Mouse (Mus musculus): ENCODE data around the gene Yif1b.
"Not testable (repeated sequence)": the region's sequence is repeated elsewhere in the genome, so short reads cannot be mapped to it uniquely, and the experiment has no call there.

Gene Yif1b

DNA sequence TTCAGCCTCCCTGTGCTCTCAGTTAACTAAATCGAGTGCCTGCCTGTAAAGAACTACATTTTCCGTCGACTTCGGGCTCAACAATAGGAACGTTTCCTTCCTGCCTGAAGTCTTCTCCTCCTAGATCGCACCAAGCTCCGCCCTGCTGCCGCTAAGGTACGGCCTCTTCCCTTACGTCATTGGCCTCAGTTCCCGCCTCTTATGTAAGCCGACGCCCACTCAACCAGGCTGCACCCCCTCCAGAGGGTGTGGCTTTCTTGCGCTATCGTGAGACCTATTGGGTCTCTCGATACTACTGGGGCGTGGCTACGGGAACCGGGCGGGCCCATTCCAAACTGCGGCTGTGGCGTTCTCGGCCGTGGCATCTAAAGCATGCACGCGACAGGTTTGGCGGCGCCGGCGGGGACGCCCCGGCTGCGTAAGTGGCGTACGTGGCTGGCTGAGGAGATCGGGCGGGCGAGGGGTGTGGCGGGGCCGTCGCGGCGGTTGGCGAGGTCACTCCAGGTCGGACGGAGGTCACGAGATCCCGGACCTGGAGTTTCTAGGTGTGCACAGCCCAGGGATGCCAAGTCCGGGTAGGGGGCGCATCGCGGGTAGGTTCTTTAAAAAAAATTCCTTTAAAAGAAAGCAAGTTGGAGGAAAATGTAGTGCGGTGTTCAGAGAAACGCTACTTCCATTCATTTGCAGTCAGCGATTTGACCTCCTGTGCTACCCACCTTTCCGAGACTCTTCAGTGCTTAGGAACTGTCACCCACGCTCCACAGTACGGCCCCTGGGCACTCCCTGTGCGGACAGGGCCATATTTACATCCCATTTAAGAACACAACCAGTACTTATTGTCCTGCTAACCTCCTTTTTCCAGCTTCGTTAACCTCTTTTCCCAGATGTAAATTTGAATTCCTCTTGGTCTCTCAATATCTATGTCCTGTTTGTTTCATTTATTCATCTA is at the start of gene Yif1b:
Gene Yif1b (plus strand): TSS at position 311 of the 949 bp plus-strand sequence.
- peak; percentile 98 for DNase-seq (ENCODE audit: low read depth, low spot score)

DNA sequence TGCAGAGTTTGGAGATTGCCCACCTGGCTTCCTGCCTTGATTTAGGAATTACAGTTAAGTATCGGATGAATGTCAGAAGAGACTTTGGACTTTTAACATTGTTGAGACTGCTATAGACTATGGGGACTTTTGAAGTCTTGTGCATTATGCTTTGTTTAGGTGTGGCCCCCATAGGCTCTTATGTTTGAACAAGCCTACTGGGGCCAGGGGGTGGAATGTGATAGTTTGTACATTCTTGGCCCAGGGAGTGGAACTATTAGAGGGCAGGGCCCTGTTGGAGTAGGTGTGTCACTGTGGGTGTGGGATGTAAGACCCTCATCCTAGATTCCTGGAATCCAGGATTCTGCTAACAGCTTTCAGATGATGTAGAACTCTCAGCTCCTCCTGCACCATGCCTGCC is 43.9 kb upstream of the Yif1b start:
- not testable (repeated sequence) for DNase-seq (ENCODE audit: low read depth, low spot score)

- DNase-seq (ENCODE audit: low read depth, low spot score) = no peak
These were observed 35.6 kb upstream of the Yif1b start for GRCm38 (mm10) chr7:29202577-29202976.

DNA sequence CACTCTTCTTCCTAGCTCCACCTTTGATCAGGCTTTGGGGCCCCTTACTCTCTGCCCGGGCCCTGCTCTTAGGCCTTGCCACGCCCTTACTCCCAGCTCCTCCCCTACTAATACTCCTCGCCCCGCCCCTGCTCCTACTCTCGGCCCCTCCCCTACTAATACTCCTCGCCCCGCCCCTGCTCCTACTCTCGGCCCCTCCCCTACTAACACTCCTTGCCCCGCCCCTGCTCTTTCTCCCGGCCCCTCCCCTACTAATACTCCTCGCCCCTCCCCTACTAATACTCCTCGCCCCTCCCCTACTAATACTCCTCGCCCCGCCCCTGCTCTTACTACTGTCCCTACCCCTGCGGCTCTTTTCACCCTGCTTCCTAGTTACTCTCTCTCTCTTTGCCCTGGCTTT is 27.1 kb upstream of the Yif1b start:
- peak; percentile 17 for DNase-seq (ENCODE audit: low read depth, low spot score)

DNA sequence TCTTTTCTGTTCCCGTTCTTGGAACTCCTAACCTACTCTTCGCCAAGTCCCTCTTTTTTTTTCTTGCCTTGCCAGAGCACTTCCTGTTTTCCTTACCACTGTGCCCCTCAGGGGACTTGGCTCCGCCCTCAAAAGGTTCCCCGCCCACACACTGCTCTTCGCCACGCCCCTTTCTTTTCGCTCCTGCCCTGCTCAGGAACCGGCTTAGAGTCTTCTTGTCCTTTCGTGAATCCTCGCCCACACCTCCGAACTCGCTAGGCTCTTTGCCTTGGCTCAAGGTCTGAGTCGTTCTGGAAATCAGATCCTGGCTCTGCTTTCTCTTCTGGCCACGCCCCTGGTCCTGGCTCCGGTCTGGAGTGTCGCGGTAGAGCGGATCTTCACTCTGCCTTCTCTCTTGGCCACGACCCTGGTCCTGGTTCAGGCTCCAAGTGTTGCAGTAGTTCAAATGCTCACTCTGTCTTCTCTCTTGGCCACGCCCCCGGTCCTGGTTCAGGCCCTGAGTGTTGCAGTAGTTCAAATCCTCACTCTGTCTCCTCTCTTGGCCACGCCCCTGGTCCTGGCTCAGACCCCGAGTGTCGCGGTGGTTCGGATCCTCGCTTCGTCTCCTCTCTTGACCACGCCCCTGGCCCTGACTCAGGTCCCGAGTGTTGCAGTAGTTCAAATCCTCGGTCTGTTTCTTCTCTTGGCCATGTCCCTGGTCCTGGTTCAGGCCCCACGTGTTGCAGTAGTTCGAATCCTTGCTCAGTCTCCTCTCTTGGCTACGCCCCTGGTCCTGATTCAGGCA is 26.5 kb upstream of the Yif1b start:
- DNase-seq (ENCODE audit: low read depth, low spot score) = peak; percentile 63

- DNase-seq (ENCODE audit: low read depth, low spot score) = no peak
These were observed 25.8 kb upstream of the Yif1b start for GRCm38 (mm10) chr7:29212199-29212765.

- DNase-seq (ENCODE audit: low read depth, low spot score) = not testable (repeated sequence)
These were observed 25.2 kb upstream of the Yif1b start for GRCm38 (mm10) chr7:29212775-29213560.

DNA sequence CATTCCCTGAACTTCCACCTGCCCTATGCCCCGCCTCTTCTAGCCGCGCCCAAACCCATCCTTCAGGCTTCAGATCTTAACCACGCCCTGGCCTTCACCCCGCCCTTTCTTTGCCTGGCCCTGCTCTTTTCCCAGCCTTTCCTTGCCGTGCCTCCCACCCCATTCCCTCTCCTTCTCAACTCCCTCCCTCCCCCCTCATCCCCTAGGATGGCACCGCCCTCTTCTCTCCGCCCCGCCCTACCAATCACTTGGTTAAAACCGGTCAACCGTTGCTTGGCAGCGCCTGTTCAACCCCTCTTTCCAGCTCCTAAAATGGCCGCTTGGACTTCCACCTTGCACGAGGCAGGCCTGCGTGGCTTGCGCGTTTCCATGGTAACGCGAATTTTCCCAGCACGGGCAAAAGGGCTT is 24.4 kb upstream of the Yif1b start, which contains the start of gene Catsperg1:
Gene Catsperg1 (minus strand): TSS at position 361 of the 408 bp plus-strand sequence.
- DNase-seq (ENCODE audit: low read depth, low spot score) = no peak

- no peak for DNase-seq (ENCODE audit: low read depth, low spot score)
These were observed 23.9 kb upstream of the Yif1b start for GRCm38 (mm10) chr7:29214236-29214635.

DNA sequence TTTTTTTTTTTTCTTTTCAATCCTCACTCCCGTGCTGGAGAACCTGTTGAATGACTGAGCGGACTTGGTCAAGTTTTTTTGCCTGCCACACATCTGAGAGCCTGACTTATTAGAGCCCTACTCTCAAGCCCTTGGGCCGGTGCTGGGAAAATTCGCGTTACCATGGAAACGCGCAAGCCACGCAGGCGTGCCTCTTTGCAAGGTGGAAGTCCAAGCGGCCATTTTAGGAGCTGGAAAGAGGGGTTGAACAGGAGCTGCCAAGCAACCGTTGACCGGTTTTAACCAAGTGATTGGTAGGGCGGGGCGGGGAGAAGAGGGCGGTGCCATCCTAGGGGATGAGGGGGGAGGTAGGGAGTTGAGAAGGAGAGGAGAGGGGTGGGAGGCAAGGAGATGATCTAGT is 23.3 kb upstream of the Yif1b start:
- DNase-seq (ENCODE audit: low read depth, low spot score) = no peak

- no peak for DNase-seq (ENCODE audit: low read depth, low spot score)
These were observed 13.3 kb upstream of the Yif1b start for GRCm38 (mm10) chr7:29224756-29225394.

DNA sequence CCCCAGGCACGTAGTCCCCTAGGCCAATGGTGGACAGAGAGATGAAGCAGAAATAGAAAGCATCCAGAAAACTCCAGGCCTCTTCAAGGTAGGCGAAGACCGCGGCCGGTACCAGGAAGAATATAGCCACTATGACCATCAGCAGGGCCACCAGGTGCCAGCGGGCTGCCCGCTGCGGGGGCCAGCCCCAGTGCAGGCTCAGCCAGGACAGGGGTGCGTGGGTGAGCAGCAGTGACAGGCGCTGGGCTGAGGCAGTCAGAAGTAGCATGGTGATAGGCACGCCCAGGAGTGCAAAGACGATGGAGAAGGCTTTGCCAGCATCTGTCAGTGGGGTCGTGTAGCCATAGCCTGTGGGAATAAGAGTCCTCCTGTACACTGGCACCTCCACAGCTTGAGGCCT is 12.6 kb upstream of the Yif1b start:
- DNase-seq (ENCODE audit: low read depth, low spot score) = no peak

DNA sequence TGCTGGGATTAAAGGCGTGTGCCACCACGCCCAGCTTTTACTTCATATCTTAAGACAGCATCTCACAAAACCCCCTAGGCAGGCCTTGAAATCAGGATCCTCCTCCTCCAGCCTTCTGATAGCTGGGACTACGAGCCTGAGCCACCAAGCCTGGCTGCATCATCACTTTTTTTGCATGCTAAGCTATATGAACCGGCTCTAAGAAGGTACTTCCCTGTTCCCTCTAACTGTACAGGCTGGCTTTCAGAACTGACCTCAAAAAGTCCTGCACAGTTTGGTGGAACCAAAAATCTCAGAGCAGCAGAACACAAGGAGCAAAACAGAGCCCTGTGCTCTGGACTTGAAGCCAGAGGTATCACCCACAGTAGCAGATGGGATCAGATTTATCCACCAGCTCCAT is 9.9 kb upstream of the Yif1b start:
- DNase-seq (ENCODE audit: low read depth, low spot score) = no peak

DNA sequence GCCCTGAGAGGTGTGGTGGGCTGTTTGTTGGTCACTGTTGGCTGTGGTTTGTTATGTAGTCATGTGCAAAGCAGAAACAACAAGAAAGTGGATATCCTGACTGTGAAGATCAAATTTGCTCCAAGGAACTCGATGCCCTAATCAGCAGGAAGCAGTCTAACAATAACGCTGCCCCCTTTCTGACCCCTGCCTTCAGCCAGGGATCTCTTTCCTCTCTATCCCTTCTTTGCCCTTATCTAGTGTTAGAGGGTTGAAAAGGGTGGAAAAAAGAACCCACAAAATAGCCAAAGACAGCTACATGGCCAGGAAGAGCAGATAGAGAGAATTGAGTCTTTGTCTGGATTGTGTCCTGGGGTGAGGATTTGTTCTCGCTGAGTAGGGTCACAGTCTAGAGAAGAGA is 7.6 kb upstream of the Yif1b start:
- DNase-seq (ENCODE audit: low read depth, low spot score) = no peak

DNA sequence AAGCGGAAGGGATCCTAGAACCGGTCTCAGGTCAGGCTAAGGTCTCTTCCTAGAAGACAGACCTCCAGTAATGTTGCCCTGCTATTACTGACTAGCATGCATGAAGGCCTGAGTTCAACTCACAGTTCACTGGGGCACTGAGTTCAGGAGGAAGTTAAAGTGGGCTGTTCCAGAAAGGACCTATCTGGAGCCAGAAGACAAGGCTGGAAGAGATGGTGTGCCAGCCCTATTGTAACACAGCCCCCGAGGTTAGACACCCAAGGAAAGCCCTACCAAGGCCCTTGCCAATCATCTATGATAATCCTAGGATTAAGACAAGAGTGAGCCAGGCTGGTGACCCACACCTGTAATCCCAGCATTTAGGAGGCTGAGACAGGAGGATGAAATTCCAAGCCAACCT is 6.6 kb upstream of the Yif1b start:
- DNase-seq (ENCODE audit: low read depth, low spot score) = no peak

GRCm38 (mm10) chr7:29232247-29233013 is 5.7 kb upstream of the Yif1b start, which contains the start of gene Kcnk6:
Gene Kcnk6, minus strand, starts transcription at chr7:29232515.
- DNase-seq (ENCODE audit: low read depth, low spot score) = no peak

GRCm38 (mm10) chr7:29233745-29234144 is 4.4 kb upstream of the Yif1b start:
- no peak for DNase-seq (ENCODE audit: low read depth, low spot score)

DNA sequence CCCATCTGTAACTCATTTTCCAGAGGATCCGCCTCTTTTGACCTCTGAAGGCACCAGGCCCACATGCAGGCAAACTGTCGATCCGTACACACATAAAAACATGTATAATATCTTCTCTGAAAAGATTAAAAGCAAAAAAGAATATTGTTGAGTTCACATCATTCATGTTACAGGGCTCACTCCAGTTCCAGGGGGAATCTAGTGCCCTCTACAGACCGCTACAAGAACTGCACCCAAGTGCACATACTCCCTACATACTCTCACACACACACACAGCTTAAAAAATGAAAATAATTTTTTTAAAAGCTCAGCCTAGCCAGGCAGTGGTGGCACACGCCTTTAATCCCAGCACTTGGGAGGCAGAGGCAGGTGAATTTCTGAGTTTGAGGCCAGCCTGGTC is 3.5 kb upstream of the Yif1b start:
- DNase-seq (ENCODE audit: low read depth, low spot score) = no peak

DNA sequence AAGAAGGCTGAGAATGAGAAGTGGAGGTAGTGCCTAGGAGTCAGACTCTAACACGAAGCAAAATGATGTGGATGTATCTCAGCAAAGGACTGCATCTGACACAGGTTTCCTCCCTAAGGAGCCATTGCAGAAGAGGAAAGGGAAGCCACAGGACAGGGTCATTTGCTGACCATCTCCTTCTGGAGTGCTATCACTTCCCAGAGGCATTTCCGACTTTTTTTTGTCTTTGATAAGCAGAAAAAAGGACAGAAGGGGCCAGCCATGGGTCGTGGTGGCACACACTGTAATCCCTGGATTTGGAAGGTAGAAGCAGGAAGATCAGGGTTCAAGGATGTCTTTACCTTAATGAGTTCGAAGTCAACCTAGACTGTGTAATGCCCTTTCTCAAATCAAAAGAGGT is 1.5 kb upstream of the Yif1b start:
- DNase-seq (ENCODE audit: low read depth, low spot score) = no peak

DNA sequence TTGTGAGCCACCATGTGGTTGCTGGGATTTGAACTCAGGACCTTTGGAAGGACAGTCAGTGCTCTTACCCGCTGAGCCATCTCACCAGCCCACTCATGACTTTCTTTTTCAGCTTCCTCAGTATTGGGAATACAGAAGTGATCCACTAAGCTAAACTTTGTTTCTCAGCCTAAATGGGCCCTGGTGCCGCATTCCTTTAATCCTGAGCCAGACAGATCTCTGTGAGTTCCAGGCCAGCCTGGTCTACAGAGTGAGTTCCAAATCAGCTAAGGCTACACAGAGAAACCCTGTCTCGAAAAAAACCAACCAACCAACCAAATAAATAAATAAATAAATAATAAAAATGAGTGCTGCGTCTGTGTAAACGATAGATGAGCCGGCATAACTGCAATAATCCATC is 533 bp upstream of the Yif1b start:
- DNase-seq (ENCODE audit: low read depth, low spot score) = not testable (repeated sequence)
